Mouse (Mus musculus): ENCODE measurements around the gene Gm38393.

Gm38393 gene

DNA sequence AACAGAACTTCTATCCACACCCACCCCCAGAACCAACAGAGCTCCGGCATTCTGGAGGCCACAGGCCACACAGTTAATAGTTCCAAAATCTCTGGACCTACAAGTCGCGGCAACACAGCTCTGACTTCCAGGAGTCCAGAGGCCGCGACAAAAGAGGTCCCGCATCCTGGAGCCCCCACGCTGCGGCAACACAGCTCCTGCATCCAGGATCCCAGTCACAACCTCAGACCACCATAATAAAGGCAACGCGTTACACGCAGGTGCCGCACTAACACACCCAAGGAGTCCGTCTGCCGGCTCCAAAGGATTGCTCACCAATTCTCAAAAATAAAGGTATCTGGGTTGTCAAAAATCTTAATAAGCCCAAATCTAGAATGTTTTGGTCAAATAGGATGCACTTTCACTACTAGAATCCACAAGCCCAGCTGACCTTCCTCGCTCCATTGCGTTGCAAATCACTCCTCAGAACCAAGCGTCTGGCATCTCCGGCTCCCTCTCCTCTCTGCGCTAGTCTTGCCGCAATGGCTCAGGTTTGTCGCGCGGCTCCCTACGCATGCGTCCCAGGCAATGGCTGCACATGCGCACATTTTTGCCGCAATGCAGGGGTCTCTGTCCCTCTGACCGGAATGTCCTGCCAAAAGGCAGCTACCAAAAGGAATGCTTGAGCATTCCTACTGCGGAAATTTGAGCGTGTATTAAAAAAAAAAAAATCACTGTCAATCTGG, at the start of gene Gm38393, which contains the start of gene Snurf:
TSS of gene Gm38393 (minus strand) at position 459 of the 725 bp plus-strand sequence.
TSS of gene Snurf (minus strand) at position 444 of the 725 bp plus-strand sequence.
- peak; percentile 78 to 83 for DNase-seq (ENCODE audit: low spot score in 2 of 2)

DNA sequence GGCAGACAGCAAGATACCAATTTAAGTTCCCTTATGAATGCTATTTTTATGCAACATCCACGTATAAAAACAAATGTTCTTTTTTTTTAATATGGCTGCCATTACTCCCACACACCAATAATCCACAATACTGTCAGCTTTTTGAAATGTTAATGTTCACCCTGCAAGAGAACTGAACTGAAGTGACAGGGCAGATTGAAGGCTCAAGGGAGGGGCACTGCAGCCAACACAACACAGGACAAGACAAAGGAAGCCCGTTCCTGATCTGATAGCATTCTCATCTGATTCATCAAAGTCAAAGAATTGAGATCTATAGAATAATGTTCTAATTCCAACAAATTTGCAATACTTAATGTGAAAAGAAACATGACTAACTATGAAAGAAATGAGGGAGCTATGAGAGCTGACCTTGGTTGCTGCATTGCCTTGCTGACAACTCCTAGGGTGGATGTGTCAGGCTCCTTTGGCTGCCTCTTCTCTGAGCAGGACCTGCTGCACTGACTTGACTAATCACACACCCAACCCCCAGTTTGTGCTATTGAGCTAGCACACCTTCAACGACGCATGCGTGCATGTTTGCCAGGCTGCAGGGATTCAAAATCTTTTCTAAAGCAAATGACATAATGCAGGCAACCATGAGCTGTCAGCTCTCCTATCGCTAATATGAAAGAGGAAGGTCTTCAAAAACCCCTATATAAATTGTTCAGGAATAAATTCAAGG, 42.8 kb upstream of the Gm38393 start:
- peak; percentile 50 to 66 for DNase-seq (ENCODE audit: low spot score in 2 of 2)

GRCm38 (mm10) chr7:60013186-60013585, 8.3 kb upstream of the Gm38393 start:
- DNase-seq (ENCODE audit: low spot score in 2 of 2) = no peak

GRCm38 (mm10) chr7:60007727-60008360, 3.0 kb upstream of the Gm38393 start:
- no peak for DNase-seq (ENCODE audit: low spot score in 2 of 2)

GRCm38 (mm10) chr7:60006262-60006661, 1.4 kb upstream of the Gm38393 start:
- DNase-seq (ENCODE audit: low spot score in 2 of 2) = no peak

GRCm38 (mm10) chr7:60003921-60004605, 801 bp downstream of the Gm38393 start:
- DNase-seq (ENCODE audit: low spot score in 2 of 2) = peak; percentile 10 to 28

GRCm38 (mm10) chr7:60003006-60003865, 1.6 kb downstream of the Gm38393 start:
- DNase-seq (ENCODE audit: low spot score in 2 of 2) = peak; percentile 33 to 50

GRCm38 (mm10) chr7:59978646-59979045, 26.2 kb downstream of the Gm38393 start:
- no peak for DNase-seq (ENCODE audit: low spot score in 2 of 2)

Measured in right cerebral cortex, adult 2 months (tissue).